Mouse (Mus musculus) adrenal gland, adult (tissue): ENCODE results near the gene Mgrn1.

Experiments
- DNase-seq, 2 experiments: peaks; one replicate each; pipeline ENCODE4 v3.0.0; 2022 to 2023; ENCODE audit warnings: low spot score in 1 of 2; ENCODE audit not compliant: inconsistent age in 2 of 2

Gene Mgrn1

DNA sequence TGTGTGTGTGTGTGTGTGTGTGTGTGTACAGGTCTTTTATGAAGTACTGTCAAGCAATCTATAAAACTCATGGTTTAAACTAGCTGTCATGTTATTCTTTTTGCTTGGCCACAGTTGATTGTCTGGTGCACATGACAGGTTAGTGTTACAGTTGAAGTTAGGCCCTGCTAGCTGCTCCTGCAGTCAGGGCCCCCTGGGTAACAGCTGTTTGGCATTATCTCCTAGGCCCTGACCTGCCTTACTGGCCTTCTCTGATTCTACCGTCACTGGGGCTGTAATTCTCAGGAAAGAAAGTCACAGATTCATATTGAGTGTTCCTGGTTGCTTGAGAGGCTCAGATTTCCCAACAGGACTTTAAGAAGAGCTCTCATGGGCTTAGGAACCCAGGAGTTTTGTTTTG, 19.5 kb downstream of the Mgrn1 start:
- no peak for DNase-seq

DNA sequence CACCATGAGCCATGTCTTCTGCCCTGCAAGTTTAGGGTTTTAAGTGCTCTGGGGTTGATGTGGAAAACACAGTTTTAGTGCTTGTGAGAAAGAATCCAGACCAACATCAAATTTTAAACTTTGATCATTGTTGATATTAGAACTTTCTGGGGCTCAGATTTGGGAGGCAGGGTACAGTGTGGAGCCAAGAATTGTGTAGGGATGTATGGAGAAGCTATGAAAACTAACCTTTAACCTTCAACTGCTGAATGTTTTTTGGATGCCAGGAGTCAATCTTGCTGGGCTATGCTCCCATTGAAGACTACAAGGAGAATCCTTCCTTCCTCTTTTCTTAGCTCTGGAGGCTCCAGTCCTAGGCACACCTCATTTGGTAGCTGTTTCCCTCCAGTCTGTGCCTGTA, 20.5 kb downstream of the Mgrn1 start:
- DNase-seq, result no peak

DNA sequence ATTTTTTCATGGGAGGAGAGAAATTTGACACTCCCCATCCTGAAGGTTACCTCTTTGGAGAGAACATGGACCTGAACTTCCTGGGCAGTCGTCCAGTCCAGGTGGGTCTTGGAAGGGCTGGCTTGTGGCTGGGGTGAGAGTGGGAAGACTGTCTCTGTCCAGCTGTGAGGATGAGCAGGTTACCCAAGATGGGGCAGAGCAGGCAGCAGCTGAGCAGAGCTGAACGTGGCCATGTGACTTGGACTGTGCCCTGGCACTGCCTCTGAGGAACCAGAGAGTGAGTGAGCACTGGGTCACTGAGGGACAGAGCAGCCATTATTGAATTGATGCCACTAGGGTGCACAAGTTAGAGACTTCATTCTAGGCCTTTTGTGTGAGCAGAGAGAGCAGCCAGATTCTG, 21.3 kb downstream of the Mgrn1 start:
- DNase-seq, result no peak

DNA sequence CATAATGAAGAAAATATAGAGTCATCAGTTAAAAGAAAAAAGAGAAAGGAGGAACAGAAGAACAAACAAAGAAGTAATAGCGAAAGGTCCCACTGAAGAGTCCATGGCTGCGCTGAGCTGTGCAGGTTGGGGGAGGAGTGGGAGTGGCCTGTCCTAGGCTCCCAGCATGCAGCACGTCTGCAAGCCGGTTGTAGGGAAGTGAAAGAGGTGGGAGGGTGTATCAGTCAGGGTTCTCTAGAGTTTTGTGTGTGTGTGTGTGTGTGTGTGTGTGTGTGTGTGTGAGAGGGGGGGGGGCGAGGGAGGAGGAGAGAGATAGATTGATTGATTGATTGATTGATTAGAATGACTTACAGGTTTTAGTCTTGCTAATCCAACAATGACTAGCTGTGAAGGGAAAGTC, 21.9 kb downstream of the Mgrn1 start:
- DNase-seq, result no peak

DNA sequence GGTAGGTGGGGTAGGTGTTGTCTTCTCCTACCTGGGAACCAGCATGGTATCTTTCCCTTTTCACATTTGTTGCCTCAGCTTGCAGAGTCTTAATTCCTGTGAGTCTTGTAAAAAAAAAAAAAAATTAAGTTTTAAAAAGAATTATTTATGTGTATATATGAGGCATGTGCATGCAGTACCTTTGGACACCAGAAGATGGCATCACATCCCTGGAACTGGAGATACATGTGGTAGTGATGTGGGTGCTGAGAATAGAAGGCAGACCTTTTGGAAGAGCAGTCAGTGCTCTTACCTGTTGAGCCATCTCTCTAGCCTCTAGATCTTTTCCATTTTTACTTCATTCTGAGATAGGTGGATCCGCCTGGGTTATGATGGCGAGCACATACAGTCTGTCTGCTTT, 23.7 kb downstream of the Mgrn1 start:
- DNase-seq, result no peak

DNA sequence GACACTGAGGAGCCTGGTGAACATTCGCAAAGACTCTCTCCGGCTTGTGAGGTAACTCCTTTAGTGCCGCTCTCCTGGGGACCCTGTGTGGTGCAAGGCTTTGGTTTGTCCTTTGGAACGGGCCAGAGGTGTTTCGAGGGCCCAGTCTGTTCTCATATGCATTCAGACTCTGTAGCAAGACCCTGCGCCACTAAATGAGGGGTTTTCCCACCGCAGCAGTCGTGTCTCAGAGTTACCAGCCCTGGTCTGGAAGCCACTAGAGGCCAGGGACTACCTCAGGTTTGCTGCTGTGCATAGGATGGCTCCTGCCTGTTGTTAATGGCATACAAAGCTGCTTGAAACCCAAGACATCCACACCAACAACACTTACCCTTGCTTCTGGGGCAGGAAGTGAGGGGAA, 24.7 kb downstream of the Mgrn1 start:
- no peak for DNase-seq

DNA sequence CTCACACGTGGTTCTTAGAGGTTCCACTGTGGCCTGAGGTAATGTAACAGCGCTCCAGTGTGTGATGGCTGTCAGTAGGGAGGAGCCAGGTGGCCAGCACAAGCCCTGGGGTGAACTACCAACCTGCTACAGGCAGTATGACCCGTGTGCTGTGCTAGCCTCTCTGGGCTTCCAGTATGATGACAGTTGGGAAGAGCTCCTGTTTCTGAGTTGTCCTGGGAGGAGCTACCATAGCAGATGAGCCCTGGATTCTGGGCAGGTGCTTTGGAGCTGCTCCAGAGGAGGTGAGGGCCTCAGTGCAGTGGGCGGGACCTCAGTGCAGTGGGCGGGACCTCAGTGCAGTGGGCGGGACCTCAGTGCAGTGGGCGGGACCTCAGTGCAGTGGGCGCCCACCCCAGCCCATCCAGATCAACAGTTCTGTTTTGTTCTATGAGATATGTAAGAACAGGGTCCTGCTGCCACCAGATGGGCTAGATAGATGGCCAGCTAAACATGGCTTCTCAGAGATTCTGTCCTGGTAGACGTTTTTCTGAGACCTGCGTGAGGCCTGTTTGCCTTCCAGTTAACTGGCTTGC, 26.1 kb downstream of the Mgrn1 start:
- no peak for DNase-seq

DNA sequence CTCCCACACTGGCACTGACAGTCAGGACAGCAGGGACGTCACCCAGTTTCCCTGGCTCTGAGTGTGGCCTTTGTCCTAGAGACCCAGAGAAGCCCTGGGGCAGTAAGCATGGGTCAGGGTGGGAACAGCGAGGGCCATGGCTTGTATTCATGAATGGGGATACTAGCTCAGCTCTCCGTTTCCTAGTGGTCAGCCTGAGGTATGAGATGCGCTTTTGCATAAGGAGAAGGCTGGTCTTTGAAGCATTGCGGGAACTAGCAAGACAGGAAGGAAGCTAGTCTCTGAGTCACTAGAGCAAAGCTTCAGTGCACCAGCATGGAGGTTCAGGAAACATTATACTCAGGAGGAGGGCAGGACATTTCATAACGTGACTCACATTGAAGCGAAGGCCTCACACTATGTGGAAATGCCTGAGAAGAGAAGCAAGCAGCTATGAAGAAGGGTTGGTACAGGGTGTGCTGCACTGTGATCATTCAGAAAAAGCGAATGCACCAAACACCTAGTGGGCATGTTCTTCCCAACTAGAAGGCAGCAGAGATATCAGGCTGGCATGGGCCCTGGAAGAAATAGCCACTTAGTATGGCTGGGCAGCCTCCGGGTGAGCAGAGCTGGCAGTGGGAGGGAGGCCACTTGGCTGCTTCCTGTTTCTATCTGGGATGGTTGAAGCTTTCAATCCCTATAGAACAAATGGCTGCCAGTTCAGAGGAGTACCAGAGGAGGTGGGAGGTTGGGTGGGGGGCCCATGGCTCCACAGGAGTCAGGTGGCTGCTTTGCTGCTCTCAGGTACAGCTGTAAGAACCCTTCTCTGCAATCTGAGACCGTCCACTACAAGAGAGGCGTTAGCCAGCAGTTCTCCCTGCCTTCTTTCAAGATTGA, 27.1 kb downstream of the Mgrn1 start:
- peak; percentile 54 to 81 for DNase-seq

DNA sequence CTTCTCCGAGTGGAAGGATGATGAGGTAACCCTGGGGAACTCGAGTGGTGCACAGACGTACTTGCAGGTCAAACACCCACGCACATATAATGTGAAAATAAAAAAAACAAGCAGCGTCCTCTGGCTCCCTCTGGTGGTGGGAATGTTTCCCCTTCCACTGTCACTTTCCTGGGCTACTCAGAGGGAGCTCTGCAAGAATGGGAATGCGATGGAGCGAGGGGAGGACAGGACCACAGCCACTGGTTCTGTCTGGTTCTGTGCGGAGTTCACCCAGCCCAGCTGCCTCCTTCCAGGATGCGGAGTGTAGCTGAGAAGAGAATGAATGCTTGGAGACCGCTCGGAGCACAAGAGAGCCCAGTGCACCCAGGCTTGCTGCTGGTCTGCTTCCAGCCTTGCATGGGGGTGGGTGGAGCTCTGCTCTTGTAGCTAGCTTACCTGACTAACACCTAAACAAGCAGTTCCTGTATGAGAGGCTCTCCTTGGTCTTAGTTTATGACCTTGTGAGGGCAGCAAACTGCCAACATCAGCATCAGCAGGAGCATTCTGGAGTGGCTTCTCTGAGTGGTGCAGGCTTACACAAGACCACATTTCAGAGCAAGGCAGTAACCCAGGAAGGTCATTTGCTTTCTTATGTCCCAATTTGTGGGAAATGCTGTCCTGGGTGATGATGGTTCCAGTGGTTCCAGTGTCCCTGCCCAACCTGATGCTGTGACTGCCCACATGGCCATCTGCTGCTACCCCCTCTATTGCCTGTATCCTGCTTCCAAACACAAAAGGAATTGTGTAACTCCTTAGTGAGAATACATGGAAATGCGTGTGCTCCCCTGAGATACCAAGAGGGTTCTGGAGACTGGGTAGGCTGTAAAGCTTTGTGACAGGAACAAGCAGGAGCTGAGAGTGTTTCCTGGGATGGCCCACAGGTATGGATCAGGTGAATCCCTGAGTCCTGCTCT, 28.0 kb downstream of the Mgrn1 start:
- peak; percentile 84 to 96 for DNase-seq

DNA sequence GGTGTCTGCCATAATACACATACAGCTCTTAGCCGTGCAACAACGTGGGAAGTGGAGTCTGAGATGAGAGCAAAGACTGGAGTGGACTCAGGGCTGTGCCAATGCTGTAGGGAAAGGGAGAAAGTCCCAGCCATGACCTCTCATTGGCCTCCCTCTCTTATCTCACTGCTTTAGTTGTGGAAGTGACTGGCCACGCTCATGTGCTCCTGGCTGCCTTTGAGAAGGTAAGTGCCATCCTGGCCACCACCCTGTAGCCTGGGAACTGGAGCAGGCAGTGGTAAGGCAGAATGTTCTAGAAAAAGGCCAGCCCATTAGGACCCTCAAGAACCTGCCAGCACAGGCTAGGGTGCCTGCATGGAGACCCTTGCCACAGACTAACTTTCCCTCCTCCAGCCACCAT, 29.9 kb downstream of the Mgrn1 start:
- DNase-seq, result no peak

DNA sequence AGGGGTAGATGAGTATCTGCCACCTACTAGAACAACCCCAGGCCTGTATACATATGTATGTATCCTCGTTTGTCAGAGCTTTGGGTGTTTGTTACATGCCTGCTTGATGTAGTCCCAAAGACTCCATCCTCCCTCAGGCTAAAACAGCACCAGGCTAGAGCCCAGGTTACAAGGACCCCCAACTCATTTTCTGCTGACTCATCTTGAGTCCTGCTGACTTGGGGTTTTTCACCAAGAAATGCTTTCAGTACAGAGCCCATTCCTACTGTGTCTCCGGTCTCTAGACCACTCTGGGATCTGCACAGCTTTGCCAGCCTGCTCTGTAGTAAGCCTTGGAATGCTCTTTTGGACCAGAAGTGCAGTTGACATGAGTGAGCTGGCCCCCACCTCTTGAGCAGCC, 30.6 kb downstream of the Mgrn1 start:
- no peak for DNase-seq

DNA sequence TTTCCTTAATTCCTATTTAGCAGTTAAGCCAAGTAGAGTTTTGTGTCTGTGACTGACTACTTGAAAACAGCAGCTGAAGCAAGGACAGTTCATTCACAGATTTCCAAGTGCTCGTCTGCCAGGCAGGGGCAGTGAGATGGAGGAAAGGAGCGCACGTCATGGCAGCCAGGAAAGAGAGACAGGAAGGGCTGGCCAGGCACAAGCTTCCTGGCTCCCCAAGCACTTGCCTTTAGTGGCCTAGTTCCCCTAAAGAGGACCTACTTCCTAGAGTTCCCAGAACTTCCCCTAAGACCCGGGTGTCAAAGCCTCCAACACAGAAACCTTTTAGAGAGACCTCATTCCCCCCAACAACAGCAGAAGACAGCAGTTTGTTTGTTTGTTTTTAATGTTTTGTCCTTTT, 34.5 kb downstream of the Mgrn1 start:
- no peak for DNase-seq

DNA sequence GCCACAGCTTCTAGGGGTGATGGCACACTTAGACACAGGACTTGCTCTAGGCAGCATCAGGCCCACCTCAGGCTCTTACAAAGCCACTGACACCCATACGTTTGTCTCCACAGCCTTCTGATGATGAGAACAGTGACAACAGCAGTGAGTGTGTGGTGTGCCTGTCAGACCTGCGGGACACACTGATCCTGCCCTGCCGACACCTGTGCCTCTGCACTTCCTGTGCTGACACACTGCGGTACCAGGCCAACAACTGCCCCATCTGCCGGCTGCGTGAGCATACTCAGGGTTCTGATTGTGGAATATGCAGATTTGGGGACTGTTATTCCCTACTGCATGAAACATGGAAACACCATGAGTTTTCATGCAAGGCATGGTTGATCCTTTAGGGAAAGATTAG, 36.4 kb downstream of the Mgrn1 start:
- no peak for DNase-seq

DNA sequence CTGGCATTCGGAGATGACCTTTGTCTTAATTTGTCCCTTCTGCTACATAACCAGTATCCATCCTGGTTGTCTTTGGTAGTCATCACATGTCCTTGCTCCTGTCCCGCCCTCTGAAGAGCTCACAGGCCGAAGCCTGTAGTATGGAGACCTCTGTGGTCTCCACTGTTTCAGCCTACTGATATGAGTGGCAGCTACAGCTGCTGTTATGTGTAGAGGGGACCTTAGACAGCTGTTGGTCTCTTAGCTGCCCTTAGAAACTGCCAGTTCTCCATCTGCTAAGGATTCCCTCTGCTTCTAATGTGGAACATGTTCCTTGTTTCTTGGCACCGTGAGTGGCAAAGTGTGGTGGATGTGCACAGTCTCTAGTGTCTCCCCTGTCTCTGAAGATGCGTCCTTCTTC, 37.9 kb downstream of the Mgrn1 start:
- DNase-seq, result no peak

DNA sequence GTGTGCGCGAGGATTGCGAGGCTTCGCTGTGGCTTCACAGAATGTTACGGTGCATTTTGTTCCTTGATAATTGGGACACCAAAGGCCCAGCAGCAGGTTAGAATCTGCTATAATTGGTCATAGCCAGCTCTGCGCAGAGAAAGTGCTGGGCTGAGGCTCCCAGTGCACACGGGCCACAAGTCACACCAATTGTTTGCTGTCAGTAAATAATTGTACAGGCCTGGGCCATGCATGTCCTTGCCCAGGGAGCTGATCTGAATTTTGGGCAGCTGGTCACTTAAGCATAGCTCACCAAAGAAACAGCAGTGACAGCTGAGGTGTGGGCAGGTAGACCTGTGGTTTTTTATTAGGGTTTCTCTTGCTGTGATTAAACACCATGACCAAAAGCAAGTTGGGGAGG, 41.9 kb downstream of the Mgrn1 start:
- no peak for DNase-seq

DNA sequence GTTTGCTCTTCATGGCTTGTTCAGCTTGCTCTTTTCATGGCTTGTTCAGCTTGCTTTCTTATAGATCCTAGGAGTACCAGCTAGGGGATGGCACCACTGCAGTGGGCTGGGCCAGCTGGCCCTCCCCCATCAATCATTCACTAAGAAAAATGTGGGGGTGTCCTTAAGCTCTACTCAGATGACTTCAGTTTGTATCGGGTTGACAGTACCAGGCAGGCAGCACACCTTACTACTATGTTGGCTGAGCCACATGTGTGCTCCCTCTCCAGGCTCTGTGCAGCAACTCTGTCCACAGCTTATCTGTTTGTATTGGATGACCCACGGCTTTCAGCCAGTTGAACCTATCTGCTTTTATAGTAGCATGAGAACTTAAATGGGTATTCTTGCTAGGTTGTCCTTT, 42.4 kb downstream of the Mgrn1 start:
- no peak for DNase-seq

DNA sequence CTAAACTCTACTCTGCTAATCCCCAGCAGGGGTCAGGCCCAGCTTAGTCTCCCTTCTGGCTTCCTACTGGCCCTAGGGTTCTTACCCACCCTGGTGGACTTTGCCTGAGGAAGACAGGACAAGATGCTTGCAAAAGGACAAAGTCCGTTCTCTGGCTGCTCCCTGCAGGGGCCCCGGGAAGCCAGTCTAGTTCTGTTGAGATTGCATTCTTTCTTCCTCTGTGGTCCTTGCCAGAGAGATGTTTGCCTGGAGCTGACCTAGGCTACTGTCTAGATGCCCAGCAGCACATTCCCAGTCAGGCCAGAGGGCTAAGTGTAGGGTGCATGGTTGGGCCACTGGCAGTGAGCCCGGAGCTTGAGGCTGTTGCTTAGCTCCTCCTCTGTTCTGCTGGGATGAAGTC, 46.4 kb downstream of the Mgrn1 start:
- peak in 1 of 2 experiments; percentile 41 for DNase-seq

DNA sequence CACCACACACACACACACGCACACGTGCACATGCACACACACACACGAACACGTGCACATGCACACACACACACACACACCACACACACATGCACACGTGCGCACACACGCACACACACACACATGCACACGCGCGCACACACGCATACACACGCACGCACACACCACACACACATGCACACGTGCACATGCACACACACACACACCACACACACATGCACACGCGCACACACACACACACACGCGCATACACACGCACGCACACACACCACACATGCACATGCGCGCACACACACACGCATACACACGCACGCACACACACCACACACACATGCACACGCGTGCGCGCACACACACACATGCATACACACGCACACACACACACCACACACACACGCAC, 49.4 kb downstream of the Mgrn1 start:
- DNase-seq, result no peak

DNA sequence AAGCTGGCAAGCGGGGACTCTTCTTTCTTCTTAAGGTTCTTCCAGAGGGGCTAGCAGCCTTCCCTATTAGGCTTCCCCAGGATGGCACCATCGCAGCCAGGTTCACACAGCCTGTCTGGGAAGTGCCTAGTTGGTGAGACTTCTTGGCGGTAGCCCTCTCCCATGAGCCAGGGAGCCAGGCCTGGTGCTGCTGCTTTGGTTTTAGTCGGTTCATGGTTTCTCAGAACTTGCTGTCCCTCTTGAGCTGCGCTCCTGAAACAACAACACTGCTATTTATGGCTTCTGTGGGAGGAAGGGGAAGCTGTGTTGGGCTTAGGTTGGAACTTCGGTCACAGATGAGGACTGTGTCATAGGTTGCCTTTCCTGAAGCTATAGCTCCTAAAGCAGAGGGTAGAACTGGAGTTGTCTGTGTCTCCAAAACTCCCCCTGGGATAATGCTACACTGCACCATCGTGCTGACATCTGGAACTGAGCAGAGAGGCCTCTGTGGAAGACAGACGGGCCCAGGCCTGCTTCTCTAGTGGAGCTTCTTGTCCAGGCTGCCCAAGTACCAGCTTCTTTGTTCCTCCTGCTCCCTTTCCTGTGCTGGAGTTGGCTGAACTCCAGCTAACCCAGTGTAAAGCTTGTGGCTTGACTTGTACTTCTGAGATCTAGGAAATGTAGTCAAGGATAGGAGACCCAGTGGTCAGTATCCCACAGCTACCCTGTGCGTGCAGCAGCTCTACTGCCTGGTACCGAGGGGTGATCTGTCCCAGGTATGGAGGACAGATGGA, 50.1 kb downstream of the Mgrn1 start:
- peak in 1 of 2 experiments; percentile 55 for DNase-seq

DNA sequence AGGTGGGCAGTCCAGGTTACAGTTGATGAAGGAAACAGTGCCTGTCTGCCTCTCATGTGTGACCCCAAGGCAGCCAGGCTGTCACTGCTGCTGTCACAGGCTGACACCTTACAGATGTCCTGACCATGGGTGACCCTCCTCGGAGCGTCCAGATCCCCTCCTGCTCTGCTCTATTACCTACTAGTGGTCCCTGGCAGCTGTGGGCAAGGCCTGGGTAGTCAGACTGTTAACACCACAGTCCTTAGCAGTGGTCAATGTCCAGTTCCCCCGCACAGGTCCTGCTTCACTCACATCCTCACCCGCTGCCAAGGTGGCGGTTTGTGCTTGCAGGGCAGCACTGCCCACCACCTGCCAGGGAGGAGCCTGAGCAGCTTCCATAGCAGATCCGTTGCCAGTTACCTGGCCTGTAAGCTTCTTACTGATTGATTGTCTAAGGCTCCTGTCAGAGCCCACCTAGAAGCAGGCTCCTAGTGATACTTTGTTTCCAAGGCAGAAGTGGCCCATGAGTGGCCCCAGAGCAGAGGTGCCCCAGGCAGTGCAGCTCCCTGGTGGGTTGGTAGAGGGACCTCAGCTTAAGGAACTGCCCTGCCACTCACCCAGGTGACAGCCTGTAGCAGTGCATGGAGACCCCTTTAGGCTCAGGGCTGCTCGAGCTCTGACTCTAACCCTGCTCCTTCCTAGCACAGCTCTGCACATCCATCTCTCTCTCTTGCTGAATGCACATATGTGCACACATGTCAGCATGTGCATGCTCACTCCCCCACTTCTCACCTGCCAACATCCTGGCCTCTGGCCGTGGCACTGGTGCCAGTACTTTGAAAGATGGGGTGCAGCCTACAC, 51.5 kb downstream of the Mgrn1 start:
- no peak for DNase-seq
